ENCODE assay signal across 28 mouse cellular contexts in the genomic region with DNA sequence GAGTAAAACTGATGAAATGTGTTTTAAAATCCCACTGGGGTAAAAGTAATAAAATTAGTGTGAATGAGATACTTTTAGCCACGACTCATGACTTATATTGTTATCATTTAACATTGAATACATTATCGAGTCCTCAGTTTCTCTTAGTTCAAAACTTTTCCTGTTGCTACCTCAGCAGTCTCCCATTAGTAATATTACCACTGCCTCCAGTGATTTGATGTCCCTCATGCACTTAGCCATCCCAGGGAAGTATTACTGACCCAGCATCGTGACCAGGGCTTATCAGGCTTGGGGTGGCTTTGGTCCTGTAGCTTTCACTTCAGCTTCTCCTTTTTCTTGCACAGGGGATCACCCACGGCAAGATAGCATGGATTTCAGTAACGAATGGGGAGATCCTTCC.
"Had no signal": no experiment of that assay in that cellular context is flagged by ENCODE, and none has a peak within 500 bp of the region (broad histone marks: within the 10 kb centered on the region; RNA-seq: fewer than 3 reads in every experiment).

No protein-coding gene starts in this region.

- H3K4me3 ChIP-seq: embryonic facial prominence, embryonic 10.5 days; embryonic facial prominence, embryonic 12.5 days; embryonic facial prominence, embryonic 13.5 days; embryonic facial prominence, embryonic 15.5 days; erythroblast, embryonic 14.5 days; forebrain, embryonic 10.5 days; forebrain, embryonic 12.5 days; forebrain, embryonic 13.5 days; forebrain, embryonic 15.5 days; gastrocnemius, adult 2 months; heart, adult 2 months had no signal

- H3K27ac ChIP-seq: embryonic facial prominence, embryonic 10.5 days; embryonic facial prominence, embryonic 12.5 days; embryonic facial prominence, embryonic 13.5 days; embryonic facial prominence, embryonic 15.5 days; forebrain, embryonic 10.5 days; forebrain, embryonic 12.5 days; forebrain, embryonic 13.5 days; forebrain, embryonic 15.5 days; gastrocnemius, adult 2 months; heart, adult 2 months had no signal

- H3K4me2 ChIP-seq: embryonic facial prominence, embryonic 12.5 days; embryonic facial prominence, embryonic 13.5 days; embryonic facial prominence, embryonic 15.5 days; forebrain, embryonic 12.5 days; forebrain, embryonic 13.5 days; forebrain, embryonic 15.5 days had no signal

- DNase-seq: cerebellum, adult 2 months; cerebellum, adult 8-10 months; cerebellum, adult 9-10 months; cerebellum, adult 9-11 months; cerebellum, postnatal 10 days; cerebellum, postnatal 14 days; cerebellum, postnatal 25 days; cerebellum, postnatal 36 days; embryo, embryonic 11 days; forebrain, postnatal 0 days; gastrocnemius, adult 2 months; gastrocnemius, postnatal 10 days; gastrocnemius, postnatal 14 days; gastrocnemius, postnatal 25 days; gastrocnemius, postnatal 36 days; heart, adult 18-20 months; heart, adult 2 months had no signal

- ATAC-seq: forebrain, embryonic 13.5 days; forebrain, embryonic 14.5 days; forebrain, embryonic 15.5 days; forebrain, embryonic 16.5 days; forebrain, postnatal 0 days had no signal

- H3K9ac ChIP-seq: embryonic facial prominence, embryonic 12.5 days; embryonic facial prominence, embryonic 13.5 days; embryonic facial prominence, embryonic 15.5 days; forebrain, embryonic 12.5 days; forebrain, embryonic 13.5 days; forebrain, embryonic 15.5 days; forebrain, postnatal 0 days had no signal

- H3K27me3 ChIP-seq: embryonic facial prominence, embryonic 12.5 days; embryonic facial prominence, embryonic 13.5 days; embryonic facial prominence, embryonic 15.5 days; forebrain, embryonic 12.5 days; forebrain, embryonic 13.5 days; forebrain, embryonic 15.5 days had no signal

- H3K9me3 ChIP-seq: embryonic facial prominence, embryonic 10.5 days; embryonic facial prominence, embryonic 12.5 days; embryonic facial prominence, embryonic 13.5 days; embryonic facial prominence, embryonic 15.5 days; forebrain, embryonic 10.5 days; forebrain, embryonic 12.5 days; forebrain, embryonic 13.5 days; forebrain, embryonic 15.5 days had no signal

- H3K4me1 ChIP-seq: embryonic facial prominence, embryonic 10.5 days; embryonic facial prominence, embryonic 12.5 days; embryonic facial prominence, embryonic 13.5 days; embryonic facial prominence, embryonic 15.5 days; forebrain, embryonic 10.5 days; forebrain, embryonic 12.5 days; forebrain, embryonic 13.5 days; forebrain, embryonic 15.5 days had no signal
